In the genomic region with DNA sequence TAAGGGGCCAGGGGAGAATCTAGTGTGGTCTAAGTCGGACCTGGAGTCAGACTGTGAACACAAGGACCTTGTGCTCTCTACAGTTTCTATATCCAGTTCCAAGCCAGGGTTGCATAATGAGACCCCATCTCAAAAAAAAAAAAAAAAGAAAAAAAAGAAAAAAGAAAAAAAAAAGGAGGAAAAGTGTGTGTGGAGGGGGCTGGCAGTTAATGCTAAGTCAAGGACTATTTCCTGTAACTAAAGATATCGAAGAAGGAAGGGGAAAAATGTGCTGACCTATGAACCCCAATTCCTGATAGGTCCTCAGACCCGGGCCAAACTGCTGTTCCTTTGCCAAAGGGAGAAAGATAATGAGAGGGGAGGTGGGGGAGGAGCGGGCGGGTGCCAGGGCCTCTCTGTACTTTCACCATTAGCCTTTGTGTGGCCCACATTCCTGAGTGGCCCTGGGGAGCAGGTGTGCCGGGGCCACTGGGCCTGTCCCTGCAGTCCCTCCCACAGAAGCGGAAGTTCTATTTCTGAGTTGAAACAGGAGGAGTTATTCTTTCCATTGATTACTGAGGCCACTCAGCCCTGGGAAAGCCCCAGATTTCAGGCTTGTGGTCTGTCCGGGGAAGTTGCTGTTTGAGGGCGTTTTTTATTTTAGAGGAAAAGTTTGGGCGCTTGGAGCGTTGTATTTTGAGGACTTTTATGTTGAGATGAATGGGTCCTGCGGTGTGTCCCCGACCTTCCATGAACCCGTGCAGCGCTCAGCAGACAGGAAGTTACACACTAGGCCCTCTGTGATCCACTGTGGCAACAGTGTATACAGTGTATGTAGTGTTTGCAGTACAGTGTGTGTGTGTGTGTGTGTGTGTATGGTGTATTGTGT, we compare ENCODE assay signal across 8 mouse cellular contexts. TPM values are rescaled to one million over a fixed set of nuclear protein-coding genes. Genes with fewer than 3 reads are reported as not detected.
DNase-seq lines count a peak whose midpoint lies in the region; ATAC-seq and TF ChIP-seq lines count a peak whose summit lies in the region.

No protein-coding gene starts in this region.

- no peak for TF ChIP-seq CTCF in bone marrow, adult 2 months (IDR thresholded peaks at IDR 0.05; ENCODE audit: control insufficient read depth, insufficient read depth, low read length)
- no peak for TF ChIP-seq CTCF in hindbrain, postnatal 0 days (IDR thresholded peaks at IDR 0.05; ENCODE audit: low read depth)

- TF ChIP-seq POLR2A in bone marrow, adult 2 months (IDR thresholded peaks at IDR 0.05; ENCODE audit: borderline replicate concordance, control insufficient read depth, low read depth, low read length): no peak

- no peak overlapping the region for H3K27ac ChIP-seq in forebrain, embryonic 13.5 days
- H3K27ac ChIP-seq in forebrain, embryonic 12.5 days: no peak overlapping the region
- H3K27ac ChIP-seq in bone marrow, adult 2 months (ENCODE audit: control insufficient read depth, insufficient read depth, low read depth, low read length, poor library complexity): peak overlapping the region; percentile 55
- peak overlapping the region; percentile 71 for H3K27ac ChIP-seq in heart, embryonic 15.5 days
- H3K27ac ChIP-seq in limb, embryonic 15.5 days: peak overlapping the region; percentile 66
- H3K27ac ChIP-seq in hindbrain, postnatal 0 days: no peak overlapping the region; the same call in 1 of the 2 replicates

- WGBS in forebrain, embryonic 13.5 days: 35% methylated on average over 15 of the region's 15 CpGs
- WGBS in forebrain, embryonic 12.5 days: 41% methylated on average over 15 of the region's 15 CpGs
- 7% methylated on average over 15 of the region's 15 CpGs for WGBS in bone marrow, adult 2 months
- WGBS in heart, embryonic 15.5 days: 37% methylated on average over 15 of the region's 15 CpGs
- 44% methylated on average over 15 of the region's 15 CpGs for WGBS in limb, embryonic 15.5 days
- 46% methylated on average over 15 of the region's 15 CpGs for WGBS in hindbrain, postnatal 0 days

- ATAC-seq in forebrain, embryonic 13.5 days: no peak
- ATAC-seq in forebrain, embryonic 12.5 days (ENCODE audit: low FRiP score): no peak
- ATAC-seq in heart, embryonic 15.5 days (replicated peaks; ENCODE audit: insufficient number of reproducible peaks, insufficient read depth, low FRiP score, low read depth): peak; percentile 61
- peak; percentile 67 for ATAC-seq in limb, embryonic 15.5 days (ENCODE audit: insufficient number of reproducible peaks, low FRiP score, low TSS enrichment, low read depth)
- no peak for ATAC-seq in hindbrain, postnatal 0 days

- no peak overlapping the region for H3K4me3 ChIP-seq in forebrain, embryonic 13.5 days
- no peak overlapping the region for H3K4me3 ChIP-seq in forebrain, embryonic 12.5 days (replicated peaks)
- no peak overlapping the region for H3K4me3 ChIP-seq in bone marrow, adult 2 months (replicated peaks; ENCODE audit: control insufficient read depth, low read depth, low read length)
- no peak overlapping the region for H3K4me3 ChIP-seq in heart, embryonic 15.5 days
- no peak overlapping the region for H3K4me3 ChIP-seq in limb, embryonic 15.5 days
- no peak overlapping the region for H3K4me3 ChIP-seq in hindbrain, postnatal 0 days (ENCODE audit: low read length)

- DNase-seq in neural tube, embryonic 10.5 days (ENCODE audit: extremely low spot score, low spot score): peak; percentile 29
- no peak for DNase-seq in yolk sac, embryonic 10.5 days (ENCODE audit: low spot score)
- no peak for DNase-seq in hindbrain, postnatal 0 days (ENCODE audit: low spot score)

- H3K4me2 ChIP-seq in forebrain, embryonic 13.5 days: no peak overlapping the region
- no peak overlapping the region for H3K4me2 ChIP-seq in forebrain, embryonic 12.5 days
- H3K4me2 ChIP-seq in heart, embryonic 15.5 days: peak overlapping the region; percentile 16; the same call in 1 of the 2 replicates
- H3K4me2 ChIP-seq in limb, embryonic 15.5 days: no peak overlapping the region
- no peak overlapping the region for H3K4me2 ChIP-seq in hindbrain, postnatal 0 days (ENCODE audit: low read depth, low read length)

- peaks cover 5% of the 10 kb centered on the region for H3K4me1 ChIP-seq in forebrain, embryonic 13.5 days
- H3K4me1 ChIP-seq in forebrain, embryonic 12.5 days: peaks cover 7% of the 10 kb centered on the region; the same call in 1 of the 2 replicates
- H3K4me1 ChIP-seq in bone marrow, adult 2 months (ENCODE audit: control insufficient read depth, insufficient read depth, low read length): peaks cover 20% of the 10 kb centered on the region
- peaks cover 18% of the 10 kb centered on the region for H3K4me1 ChIP-seq in heart, embryonic 15.5 days (replicated peaks)
- H3K4me1 ChIP-seq in limb, embryonic 15.5 days: peaks cover 10% of the 10 kb centered on the region
- H3K4me1 ChIP-seq in hindbrain, postnatal 0 days (ENCODE audit: insufficient read depth, low read length): no peaks in the 10 kb centered on the region

- H3K27me3 ChIP-seq in forebrain, embryonic 13.5 days: no peaks in the 10 kb centered on the region
- no peaks in the 10 kb centered on the region for H3K27me3 ChIP-seq in forebrain, embryonic 12.5 days
- no peaks in the 10 kb centered on the region for H3K27me3 ChIP-seq in heart, embryonic 15.5 days
- no peaks in the 10 kb centered on the region for H3K27me3 ChIP-seq in limb, embryonic 15.5 days
- H3K27me3 ChIP-seq in hindbrain, postnatal 0 days (ENCODE audit: insufficient read depth, low read length): no peaks in the 10 kb centered on the region

- 0 out of 2 replicates have a peak overlapping the region, but pooled peaks have one; percentile 18 for H3K9ac ChIP-seq in forebrain, embryonic 13.5 days
- no peak overlapping the region for H3K9ac ChIP-seq in forebrain, embryonic 12.5 days
- no peak overlapping the region for H3K9ac ChIP-seq in heart, embryonic 15.5 days
- H3K9ac ChIP-seq in limb, embryonic 15.5 days: no peak overlapping the region
- no peak overlapping the region for H3K9ac ChIP-seq in hindbrain, postnatal 0 days (replicated peaks; ENCODE audit: low read length)

- H3K9me3 ChIP-seq in forebrain, embryonic 13.5 days (replicated peaks): no peaks in the 10 kb centered on the region
- no peaks in the 10 kb centered on the region for H3K9me3 ChIP-seq in forebrain, embryonic 12.5 days
- H3K9me3 ChIP-seq in heart, embryonic 15.5 days (replicated peaks): no peaks in the 10 kb centered on the region
- H3K9me3 ChIP-seq in limb, embryonic 15.5 days: no peaks in the 10 kb centered on the region
- H3K9me3 ChIP-seq in hindbrain, postnatal 0 days (ENCODE audit: low read length): no peaks in the 10 kb centered on the region

- no peaks in the 10 kb centered on the region for H3K36me3 ChIP-seq in forebrain, embryonic 13.5 days (ENCODE audit: poor library complexity, severe bottlenecking)
- no peaks in the 10 kb centered on the region for H3K36me3 ChIP-seq in forebrain, embryonic 12.5 days (replicated peaks)
- 0 out of 2 replicates have a peak, but pooled peaks cover 3% of the 10 kb centered on the region for H3K36me3 ChIP-seq in heart, embryonic 15.5 days
- H3K36me3 ChIP-seq in limb, embryonic 15.5 days: no peaks in the 10 kb centered on the region
- no peaks in the 10 kb centered on the region for H3K36me3 ChIP-seq in hindbrain, postnatal 0 days (ENCODE audit: insufficient read depth, low read length)

RNA-seq across cellular contexts. Expression of a gene that starts 28.3 kb away (rescaled TPM):
- polyA plus RNA-seq in forebrain, embryonic 13.5 days (2015; fragmentation: Nextera tagmentation; extraction: Ambion mirVana): 0.47 and 0.81 TPM in 2 replicates
- 0.94 and 0.96 TPM in 2 replicates for polyA plus RNA-seq in forebrain, embryonic 12.5 days (2016; fragmentation: Nextera tagmentation; extraction: Ambion mirVana)
- 61.3 and 112 TPM in 2 replicates for polyA plus RNA-seq in bone marrow, adult 2 months (2011; ENCODE audit: insufficient read depth, insufficient read length, low replicate concordance, missing spikeins)
- polyA plus RNA-seq in heart, embryonic 15.5 days (2015; fragmentation: Nextera tagmentation; extraction: Ambion mirVana): 0.77 and 0.85 TPM in 2 replicates
- 0.61 and 0.63 TPM in 2 replicates for polyA plus RNA-seq in limb, embryonic 15.5 days (2015; fragmentation: Nextera tagmentation; extraction: Ambion mirVana)
- 52.2 and 55.5 TPM in 2 replicates for total RNA-seq in hindbrain, postnatal 0 days (2014; rRNA removed)
- 0.89 and 1.6 TPM in 2 replicates for polyA plus RNA-seq in hindbrain, postnatal 0 days (2015; fragmentation: Nextera tagmentation; extraction: Ambion mirVana)

RNA-seq across cellular contexts. Expression of a gene that starts 30.3 kb away (rescaled TPM):
- polyA plus RNA-seq in forebrain, embryonic 13.5 days (2015; fragmentation: Nextera tagmentation; extraction: Ambion mirVana): 0.77 and 0.96 TPM in 2 replicates
- polyA plus RNA-seq in forebrain, embryonic 12.5 days (2016; fragmentation: Nextera tagmentation; extraction: Ambion mirVana): 0.63 and 1.6 TPM in 2 replicates
- 10.0 and 11.9 TPM in 2 replicates for polyA plus RNA-seq in bone marrow, adult 2 months (2011; ENCODE audit: insufficient read depth, insufficient read length, low replicate concordance, missing spikeins)
- polyA plus RNA-seq in heart, embryonic 15.5 days (2015; fragmentation: Nextera tagmentation; extraction: Ambion mirVana): 4.7 and 5.6 TPM in 2 replicates
- 4.1 and 4.6 TPM in 2 replicates for polyA plus RNA-seq in limb, embryonic 15.5 days (2015; fragmentation: Nextera tagmentation; extraction: Ambion mirVana)
- total RNA-seq in hindbrain, postnatal 0 days (2014; rRNA removed): 12.1 and 13.9 TPM in 2 replicates
- polyA plus RNA-seq in hindbrain, postnatal 0 days (2015; fragmentation: Nextera tagmentation; extraction: Ambion mirVana): 4.6 and 4.8 TPM in 2 replicates

RNA-seq across cellular contexts. Expression of a gene that starts 44.8 kb away (rescaled TPM):
- 57.3 and 63.9 TPM in 2 replicates for polyA plus RNA-seq in forebrain, embryonic 13.5 days (2015; fragmentation: Nextera tagmentation; extraction: Ambion mirVana)
- polyA plus RNA-seq in forebrain, embryonic 12.5 days (2016; fragmentation: Nextera tagmentation; extraction: Ambion mirVana): 54.9 and 61.8 TPM in 2 replicates
- polyA plus RNA-seq in bone marrow, adult 2 months (2011; ENCODE audit: insufficient read depth, insufficient read length, low replicate concordance, missing spikeins): 38.5 and 66.7 TPM in 2 replicates
- polyA plus RNA-seq in heart, embryonic 15.5 days (2015; fragmentation: Nextera tagmentation; extraction: Ambion mirVana): 25.6 and 31.0 TPM in 2 replicates
- 41.4 and 44.3 TPM in 2 replicates for polyA plus RNA-seq in limb, embryonic 15.5 days (2015; fragmentation: Nextera tagmentation; extraction: Ambion mirVana)
- 95.7 and 95.9 TPM in 2 replicates for total RNA-seq in hindbrain, postnatal 0 days (2014; rRNA removed)
- 65.4 and 66.8 TPM in 2 replicates for polyA plus RNA-seq in hindbrain, postnatal 0 days (2015; fragmentation: Nextera tagmentation; extraction: Ambion mirVana)

RNA-seq across cellular contexts. Expression of a gene that starts 51.2 kb away (rescaled TPM):
- polyA plus RNA-seq in forebrain, embryonic 13.5 days (2015; fragmentation: Nextera tagmentation; extraction: Ambion mirVana): 0.42 and 1.0 TPM in 2 replicates
- polyA plus RNA-seq in forebrain, embryonic 12.5 days (2016; fragmentation: Nextera tagmentation; extraction: Ambion mirVana): 0.92 and 1.2 TPM in 2 replicates
- not detected in 2 replicates for polyA plus RNA-seq in bone marrow, adult 2 months (2011; ENCODE audit: insufficient read depth, insufficient read length, low replicate concordance, missing spikeins)
- polyA plus RNA-seq in heart, embryonic 15.5 days (2015; fragmentation: Nextera tagmentation; extraction: Ambion mirVana): 0.30 TPM in 1 of 2 replicates, not detected in the other
- 0.30 and 0.42 TPM in 2 replicates for polyA plus RNA-seq in limb, embryonic 15.5 days (2015; fragmentation: Nextera tagmentation; extraction: Ambion mirVana)
- not detected in 2 replicates for total RNA-seq in hindbrain, postnatal 0 days (2014; rRNA removed)
- polyA plus RNA-seq in hindbrain, postnatal 0 days (2015; fragmentation: Nextera tagmentation; extraction: Ambion mirVana): 0.28 and 0.51 TPM in 2 replicates

Comparison
In these comparisons a context has a peak if more than half of its experiments do, and no peak if none do; other contexts are left out.
1. ATAC-seq: peak in heart, embryonic 15.5 days (single experiment) and limb, embryonic 15.5 days (single experiment); none in forebrain, embryonic 13.5 days (single experiment), forebrain, embryonic 12.5 days (single experiment) and hindbrain, postnatal 0 days (single experiment).
2. H3K27ac ChIP-seq: peak in bone marrow, adult 2 months (single experiment), heart, embryonic 15.5 days (single experiment) and limb, embryonic 15.5 days (single experiment); none in forebrain, embryonic 13.5 days (single experiment), forebrain, embryonic 12.5 days (single experiment) and hindbrain, postnatal 0 days (single experiment).
3. RNA of a gene that starts 28.3 kb away (polyA plus RNA-seq): 61.3 to 112 TPM in bone marrow, adult 2 months; 0.89 to 1.6 TPM in hindbrain, postnatal 0 days, 0.94 to 0.96 TPM in forebrain, embryonic 12.5 days, 0.47 to 0.81 TPM in forebrain, embryonic 13.5 days, 0.77 to 0.85 TPM in heart, embryonic 15.5 days and 0.61 to 0.63 TPM in limb, embryonic 15.5 days; every median in the first group is over 10 times any median in the second.